Mouse (Mus musculus) heart, adult 11 months (tissue): ENCODE data around the gene Mbd4.
A peak's percentile ranks its signal among the peaks of the same experiment; 100 is the strongest.
"Not testable (repeated sequence)": the region's sequence is repeated elsewhere in the genome, so short reads cannot be mapped to it uniquely, and the experiment has no call there.

Experiments
- DNase-seq: peaks from one replicate; pipeline ENCODE4 v3.0.0; 2022

Mbd4 gene

GRCm38 (mm10) chr6:115856361-115856745 lies 3.2 kb upstream of the Mbd4 start:
- peak; percentile 93 for DNase-seq

DNA sequence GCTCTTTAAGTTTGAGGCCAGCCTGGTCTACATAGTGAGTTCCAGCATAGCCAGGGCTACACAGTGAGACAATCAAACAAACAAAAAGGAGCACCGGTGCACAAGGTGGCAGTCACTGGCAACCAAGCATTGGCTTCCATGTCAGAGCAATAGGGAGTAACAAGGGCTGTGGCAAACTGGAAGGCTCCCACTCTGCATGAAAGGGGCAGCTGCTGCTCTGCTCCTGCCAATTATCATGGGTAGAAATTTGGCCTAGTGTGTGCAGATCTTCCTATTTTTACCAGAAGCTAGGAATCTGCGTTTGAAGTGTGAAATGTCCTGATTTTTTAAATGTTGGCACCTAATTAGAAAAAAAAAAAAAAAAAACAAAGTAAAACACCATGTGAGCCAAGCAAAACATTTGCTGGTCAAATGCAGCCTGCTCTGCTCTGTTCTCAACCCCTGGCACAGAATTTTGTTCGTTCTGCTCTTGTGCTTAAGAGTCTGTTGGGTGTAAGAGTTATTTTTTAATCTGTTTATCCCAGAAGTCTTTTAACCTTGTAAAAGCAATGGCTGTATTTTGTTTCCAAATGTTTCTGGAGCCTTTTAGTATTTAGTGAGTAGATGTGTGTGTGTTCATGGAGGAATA lies 2.7 kb upstream of the Mbd4 start:
- DNase-seq = no peak

DNA sequence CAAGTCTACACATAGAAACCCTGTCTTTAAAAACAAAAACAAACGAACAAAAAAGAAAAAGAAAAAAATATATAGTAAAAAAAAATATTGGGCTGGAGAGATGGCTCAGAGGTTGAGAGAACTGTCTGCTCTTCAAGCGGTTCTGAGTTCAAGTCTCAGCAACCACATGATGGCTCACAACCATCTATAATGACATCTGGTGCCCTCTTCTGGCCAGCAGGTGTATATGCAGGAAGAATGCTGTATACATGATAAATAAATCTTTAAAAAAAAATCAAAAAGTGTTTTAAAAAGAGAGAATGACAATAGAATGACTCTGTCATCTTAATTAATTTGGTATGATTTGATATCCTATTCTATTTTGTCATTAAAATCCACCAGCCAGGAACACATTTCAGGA lies 1.3 kb upstream of the Mbd4 start:
- no peak for DNase-seq

GRCm38 (mm10) chr6:115853985-115854384 lies 814 bp upstream of the Mbd4 start:
- no peak for DNase-seq

DNA sequence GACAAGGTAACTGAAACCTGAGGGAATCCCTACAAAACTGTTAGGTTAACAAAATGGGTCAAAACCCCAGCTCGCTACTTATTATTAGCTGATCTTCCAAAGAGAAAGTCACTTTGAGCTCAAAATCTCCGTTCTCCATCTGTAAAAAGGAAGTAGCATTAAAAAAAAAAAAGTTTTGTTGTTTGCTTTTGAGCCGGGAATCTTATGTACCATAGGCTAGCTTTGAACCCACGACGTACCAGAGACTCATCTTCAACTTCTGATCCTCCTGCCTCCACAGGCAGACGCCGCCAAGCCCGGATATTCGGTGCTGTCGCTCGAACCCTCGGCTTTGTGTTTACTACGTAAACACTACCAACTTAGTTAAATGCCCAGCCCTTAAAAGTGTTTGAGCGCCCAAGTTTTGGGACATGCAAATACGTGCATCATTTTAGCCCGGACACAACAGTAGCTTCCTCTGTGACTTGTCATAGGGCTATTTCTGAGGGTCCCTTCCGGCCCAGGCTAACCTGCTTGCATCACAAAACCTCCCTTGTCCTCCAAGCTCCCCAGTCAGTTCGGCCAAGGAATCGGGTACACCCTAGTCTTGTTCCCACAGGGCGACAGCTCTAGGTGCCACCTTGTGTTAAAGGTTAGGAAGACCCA lies 603 bp downstream of the Mbd4 start:
- no peak for DNase-seq

DNA sequence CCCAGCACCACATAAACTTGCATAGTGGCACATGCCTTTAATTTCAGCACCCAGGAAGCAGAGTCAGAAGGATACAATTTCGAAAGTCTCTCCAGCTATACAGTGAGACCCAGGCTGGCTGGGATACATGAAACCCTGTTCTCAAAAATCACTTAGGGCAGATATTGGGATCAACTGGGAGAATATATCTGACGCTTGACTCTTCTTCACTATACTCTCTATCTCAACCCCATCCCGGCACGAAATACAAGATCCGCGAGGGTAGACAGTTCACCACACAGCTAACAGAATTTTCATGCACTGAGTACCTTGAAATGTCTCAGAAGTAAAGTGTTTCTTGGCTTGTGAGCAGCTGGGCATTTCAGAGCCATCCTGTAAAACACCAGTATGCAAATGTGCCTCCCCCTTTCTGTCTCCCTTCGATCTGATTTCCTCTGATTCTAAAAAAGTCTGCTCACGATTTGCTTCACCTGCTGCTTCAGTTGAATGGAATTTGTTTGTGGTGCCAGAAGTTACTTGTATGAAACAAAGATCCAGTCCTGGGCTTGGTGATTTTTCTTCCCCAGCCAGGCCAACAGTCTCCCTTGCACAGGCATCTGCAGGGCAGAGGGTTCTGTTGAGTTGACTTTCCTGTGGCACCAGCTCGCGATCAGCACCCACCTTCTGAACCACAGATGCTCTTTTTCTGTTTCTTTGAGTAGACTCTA lies 4.4 kb downstream of the Mbd4 start:
- DNase-seq = no peak

DNA sequence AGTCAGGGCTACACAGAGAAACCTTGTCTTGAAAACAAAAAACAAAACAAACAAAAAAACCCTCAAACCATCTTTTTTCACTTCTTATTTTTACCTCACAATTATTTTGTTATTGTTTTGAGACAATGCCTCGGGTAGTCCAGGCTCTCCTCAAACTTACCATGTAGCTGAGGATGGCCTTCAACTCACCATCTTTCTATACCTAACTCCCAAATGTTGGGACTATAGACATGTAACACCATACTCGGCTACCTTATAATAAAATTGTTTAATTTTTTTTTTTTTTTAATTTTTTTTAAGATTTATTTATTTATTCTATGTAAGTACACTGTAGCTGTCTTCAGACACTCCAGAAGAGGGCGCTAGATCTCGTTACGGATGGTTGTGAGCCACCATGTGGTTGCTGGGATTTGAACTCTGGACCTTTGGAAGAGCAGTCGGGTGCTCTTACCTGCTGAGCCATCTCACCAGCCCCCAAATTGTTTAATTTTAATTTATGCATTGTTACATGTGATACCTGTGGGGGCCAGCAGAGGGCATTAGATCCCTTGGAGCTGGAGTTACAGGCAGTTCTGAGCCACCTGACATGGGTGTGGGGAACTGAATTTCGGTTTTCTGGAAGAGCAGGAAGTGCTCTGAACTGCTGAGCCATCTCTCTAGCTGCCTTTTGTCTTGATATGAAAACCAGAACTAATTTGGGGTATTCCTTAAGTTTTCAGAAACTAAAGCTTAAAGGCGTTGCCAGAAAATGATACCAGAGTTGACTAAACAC lies 6.3 kb downstream of the Mbd4 start:
- peak; percentile 94 for DNase-seq

DNA sequence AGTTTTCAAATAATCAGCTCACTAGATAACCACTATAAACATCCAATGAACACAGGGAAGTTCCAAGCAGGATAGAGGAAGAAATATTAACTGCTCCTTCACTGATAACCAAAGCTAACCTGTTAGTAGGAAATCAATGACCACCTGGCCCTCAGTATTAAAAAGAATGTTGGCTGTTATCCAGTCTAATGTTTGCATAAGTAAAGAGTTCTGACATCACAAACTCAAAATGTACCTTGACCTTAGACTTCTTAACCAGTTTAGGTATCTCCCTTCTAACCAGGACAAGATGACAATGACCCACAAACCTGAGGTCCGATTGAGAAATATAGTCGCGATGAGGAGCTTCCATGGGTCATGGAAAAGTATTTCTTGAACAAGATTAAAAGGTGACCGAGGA lies 8.2 kb downstream of the Mbd4 start:
- DNase-seq = no peak

- no peak for DNase-seq
These were observed 14.4 kb downstream of the Mbd4 start for GRCm38 (mm10) chr6:115838745-115839144.

- DNase-seq = peak; percentile 98
These were observed 15.0 kb downstream of the Mbd4 start, which contains the start of gene Efcab12 for GRCm38 (mm10) chr6:115838161-115838597. Gene Efcab12, minus strand, starts transcription at chr6:115838412.

- no peak for DNase-seq
These were observed 19.3 kb downstream of the Mbd4 start for GRCm38 (mm10) chr6:115833861-115834260.

DNA sequence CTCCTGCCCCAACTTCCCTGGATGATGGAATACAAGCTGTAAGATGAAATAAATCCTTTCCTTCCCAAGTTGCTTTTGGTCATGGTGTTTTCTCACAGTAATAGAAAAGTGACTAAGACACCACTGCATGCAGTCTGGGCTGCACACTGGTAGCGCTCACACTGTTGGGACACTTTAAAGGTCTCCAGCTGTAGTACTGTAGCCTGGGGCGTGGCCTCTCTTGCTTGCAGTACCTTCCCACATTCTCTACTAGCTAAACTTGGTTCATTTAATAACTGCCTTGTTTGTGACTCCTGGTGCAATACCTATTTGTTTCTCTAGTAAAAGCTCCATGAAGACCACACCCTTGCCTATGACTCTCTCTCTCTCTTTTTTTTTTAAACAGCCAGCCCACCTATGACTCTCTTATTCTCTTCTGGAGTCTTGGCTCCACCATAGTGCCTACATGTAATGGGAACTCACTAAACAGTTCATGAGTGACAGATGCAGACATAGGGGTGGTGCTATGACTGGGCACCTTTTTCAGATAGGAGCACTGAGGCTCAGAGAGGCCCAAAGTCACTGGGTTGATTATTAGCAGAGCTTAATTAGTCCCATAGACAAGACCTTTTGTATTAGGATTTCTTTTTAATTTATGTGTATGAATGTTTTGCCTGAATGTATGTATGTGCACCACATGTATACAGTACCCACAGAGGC lies 20.9 kb downstream of the Mbd4 start:
- no peak for DNase-seq

GRCm38 (mm10) chr6:115830779-115831601 lies 22.2 kb downstream of the Mbd4 start:
- DNase-seq = no peak

DNA sequence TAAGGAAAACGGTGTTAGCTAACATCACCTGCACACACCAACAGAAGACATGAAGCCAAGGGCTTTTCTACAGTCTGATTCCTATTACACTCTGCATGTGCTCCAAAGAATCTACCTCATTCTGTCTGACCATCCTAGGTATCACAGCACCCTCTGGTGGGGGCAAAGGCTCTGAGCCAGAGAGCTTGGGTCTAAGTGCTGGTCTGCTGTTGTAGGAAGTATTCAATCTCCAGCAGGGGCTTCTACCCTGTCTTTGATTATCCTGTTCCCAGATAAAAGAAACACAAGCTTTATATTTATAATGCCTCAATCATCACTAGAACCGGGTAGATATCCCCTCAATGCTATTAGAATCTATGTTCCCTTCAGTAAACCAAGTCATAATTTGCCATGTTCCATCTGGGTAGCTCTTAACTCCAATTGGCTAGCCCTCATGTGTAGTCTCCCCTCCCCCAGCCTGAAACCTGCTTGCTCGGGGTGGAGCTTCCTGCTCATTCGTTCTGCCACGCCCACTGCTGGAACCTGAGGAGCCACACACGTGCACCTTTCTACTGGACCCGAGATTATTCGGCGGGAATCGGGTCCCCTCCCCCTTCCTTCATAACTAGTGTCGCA lies 29.2 kb downstream of the Mbd4 start:
- DNase-seq = not testable (repeated sequence)

DNA sequence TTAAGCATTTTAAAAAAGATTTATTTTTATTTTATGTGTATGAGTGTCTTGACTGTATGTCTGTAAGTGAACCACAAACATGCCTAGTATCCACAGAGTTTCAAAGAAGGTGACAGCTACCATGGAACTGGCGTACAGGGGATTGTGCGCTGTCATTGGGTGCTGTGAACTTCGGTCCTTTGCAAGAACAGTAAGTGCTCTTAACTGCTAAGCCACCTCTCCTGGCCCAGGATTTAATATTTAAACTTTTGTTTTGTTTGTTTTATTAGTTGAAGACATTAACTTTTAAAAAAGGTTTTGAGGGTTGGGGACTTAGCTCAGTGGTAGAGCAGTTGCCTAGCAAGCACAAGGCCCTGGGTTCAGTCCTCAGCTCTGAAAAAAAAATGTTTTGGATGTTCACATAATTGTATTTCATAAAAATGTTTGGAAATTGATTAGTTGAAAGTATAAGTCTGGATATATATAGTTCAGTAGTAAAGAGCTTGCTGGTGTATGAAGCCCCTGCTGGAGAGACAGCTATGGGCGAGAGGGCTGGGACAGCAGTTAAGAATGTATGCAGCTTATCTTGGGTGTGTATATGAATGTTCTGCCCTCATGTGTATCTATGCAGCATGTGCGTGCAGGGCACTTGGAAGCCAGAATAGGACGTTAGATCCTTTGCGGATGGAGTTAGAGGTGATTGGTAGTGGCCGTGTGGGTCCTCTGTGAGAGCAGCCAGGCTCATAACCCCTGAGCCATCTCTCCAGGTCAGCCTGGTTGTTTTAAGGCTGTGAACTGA lies 31.8 kb downstream of the Mbd4 start:
- DNase-seq = no peak

DNA sequence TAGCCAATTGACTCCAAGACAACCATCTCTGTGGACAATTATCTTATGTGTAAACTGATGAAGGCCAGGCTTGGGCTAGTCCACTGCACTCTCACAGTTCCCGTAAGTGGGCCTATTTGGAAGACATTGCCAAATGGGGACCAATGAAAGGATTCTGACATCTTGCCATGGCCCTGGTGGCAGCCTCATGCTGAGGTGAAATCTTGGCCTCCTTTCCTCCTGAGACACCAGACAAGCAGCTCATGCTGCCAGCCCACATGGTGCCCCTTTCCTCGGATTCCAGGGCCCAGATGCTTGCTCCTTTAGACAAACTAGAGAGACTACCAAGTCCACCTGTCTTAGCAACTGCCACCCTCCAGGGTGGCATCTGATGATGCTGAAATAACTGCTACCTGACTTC lies 35.0 kb downstream of the Mbd4 start:
- DNase-seq = peak; percentile 79

DNA sequence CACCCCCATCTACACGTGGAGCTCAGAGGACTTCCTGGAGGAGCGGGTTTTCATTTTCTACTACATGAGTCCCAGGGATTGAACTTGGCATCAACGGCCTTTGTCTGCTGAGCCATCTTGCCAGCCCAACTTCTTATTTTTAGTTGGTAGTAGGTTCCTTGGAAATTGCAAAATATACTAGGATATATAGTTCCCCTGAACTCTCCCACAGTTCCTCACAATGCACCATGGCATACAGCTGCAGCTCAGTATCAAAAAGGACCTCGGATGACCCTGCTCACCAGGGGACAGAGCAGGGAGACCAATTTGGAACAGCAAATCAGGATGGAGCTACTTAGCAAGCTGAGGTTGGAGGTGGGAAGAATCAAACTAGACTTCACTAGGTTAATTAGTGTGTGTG lies 38.1 kb downstream of the Mbd4 start:
- DNase-seq = peak; percentile 89

DNA sequence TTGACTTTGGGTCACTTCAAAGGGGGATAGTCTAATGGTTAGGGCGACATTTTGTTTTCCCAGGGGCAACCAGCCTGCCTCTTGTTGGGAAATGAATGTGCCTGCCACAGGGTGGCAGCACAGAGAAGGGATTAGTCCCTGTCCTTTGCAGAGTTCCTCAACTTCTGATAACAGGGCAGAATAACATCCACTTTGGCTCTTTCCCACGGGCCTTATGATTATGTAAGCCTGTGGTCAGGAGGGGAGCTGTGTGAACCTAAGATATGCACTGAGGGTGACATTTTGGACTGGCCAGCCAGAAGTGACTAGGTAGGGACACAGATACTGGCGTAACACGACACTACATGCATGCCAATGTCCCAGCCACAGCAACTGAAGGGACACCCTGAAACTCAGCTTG lies 39.1 kb downstream of the Mbd4 start:
- DNase-seq = peak; percentile 98

DNA sequence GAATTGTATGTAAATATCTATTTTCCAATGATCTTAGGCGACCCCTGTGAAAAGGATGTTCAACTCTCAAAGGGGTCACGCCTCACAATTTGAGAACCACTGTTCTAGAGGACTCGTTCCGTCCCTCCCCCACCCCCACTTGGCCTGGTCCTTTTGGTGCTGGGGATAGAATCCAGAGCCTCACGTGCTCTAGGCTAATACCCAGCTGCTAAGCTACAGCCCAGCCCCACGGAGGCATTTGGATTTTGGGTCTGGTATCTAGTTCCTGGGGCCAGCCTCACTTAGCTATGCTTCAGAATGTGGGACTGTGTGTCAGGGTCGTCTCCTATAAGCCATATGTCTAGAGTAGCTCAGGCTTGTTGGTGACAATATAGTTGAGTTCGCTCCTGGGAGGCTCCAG lies 41.6 kb downstream of the Mbd4 start:
- DNase-seq = no peak

- DNase-seq = peak; percentile 99
These were observed 44.5 kb downstream of the Mbd4 start, which contains the start of gene Rpl32 for GRCm38 (mm10) chr6:115808488-115809231. Gene Rpl32, minus strand, starts transcription at chr6:115808747.
